Mouse (Mus musculus): Measurements from ENCODE around the gene Flot2. TPM values are rescaled to one million over a fixed set of nuclear protein-coding genes. Genes with fewer than 3 reads are reported as not detected.
A peak's percentile ranks its signal among the peaks of the same experiment; 100 is the strongest.

Gene Flot2
- polyA plus RNA-seq, 1 experiment = 36.6 TPM

- no peak for TF ChIP-seq POLR2A (IDR thresholded peaks at IDR 0.05; ENCODE audit: control insufficient read depth, low read depth, low read length)
- TF ChIP-seq CTCF (IDR thresholded peaks at IDR 0.05; ENCODE audit: control insufficient read depth, insufficient read depth, insufficient replicate concordance, low read depth, low read length) = no peak
- Histone ChIP-seq H3K27me3 (ENCODE audit: control insufficient read depth, insufficient read depth, low read length) (no peaks in the 10 kb centered on the region), H3K4me1 (ENCODE audit: control insufficient read depth, insufficient read depth, low read length) (no peaks in the 10 kb centered on the region; the same call in 1 of the 2 replicates), H3K36me3 (ENCODE audit: control insufficient read depth, insufficient read depth, low read length) (peaks cover 3% of the 10 kb centered on the region), H3K4me3 (ENCODE audit: control insufficient read depth, low read depth, low read length) (no peak overlapping the region), H3K27ac (ENCODE audit: control insufficient read depth, insufficient read depth, low read depth, low read length) (no peak overlapping the region)
Measured at GRCm38 (mm10) chr11:78074277-78074652, 36.5 kb downstream of the Flot2 start.

DNA sequence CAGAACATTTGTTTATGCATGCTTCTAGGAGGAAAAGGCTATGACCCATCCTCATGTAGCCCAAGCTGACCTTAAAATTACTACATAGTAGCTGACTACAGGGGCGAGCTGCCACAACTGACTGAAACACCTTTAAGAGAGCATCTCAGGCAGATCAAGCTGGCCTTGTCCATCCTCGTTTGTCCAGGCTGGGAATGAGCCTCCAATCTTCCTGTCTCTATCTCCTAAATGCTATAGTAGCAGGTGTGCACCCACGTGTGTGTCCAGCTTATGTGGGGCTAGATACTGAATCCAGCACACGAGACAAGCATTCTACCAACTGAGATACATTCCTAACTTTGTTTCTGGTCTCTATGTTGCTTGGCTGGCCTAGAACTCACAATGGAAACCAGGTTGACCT is 36.9 kb downstream of the Flot2 start:
- no peak overlapping the region for H3K4me3 ChIP-seq (ENCODE audit: control insufficient read depth, low read depth, low read length)
- H3K27me3 ChIP-seq (ENCODE audit: control insufficient read depth, insufficient read depth, low read length) = no peaks in the 10 kb centered on the region
- no peaks in the 10 kb centered on the region; the same call in 1 of the 2 replicates for H3K4me1 ChIP-seq (ENCODE audit: control insufficient read depth, insufficient read depth, low read length)
- peaks cover 3% of the 10 kb centered on the region for H3K36me3 ChIP-seq (ENCODE audit: control insufficient read depth, insufficient read depth, low read length)
- TF ChIP-seq CTCF (IDR thresholded peaks at IDR 0.05; ENCODE audit: control insufficient read depth, insufficient read depth, insufficient replicate concordance, low read depth, low read length) (no peak), POLR2A (IDR thresholded peaks at IDR 0.05; ENCODE audit: control insufficient read depth, low read depth, low read length) (no peak)
- no peak overlapping the region for H3K27ac ChIP-seq (ENCODE audit: control insufficient read depth, insufficient read depth, low read depth, low read length)

GRCm38 (mm10) chr11:78079961-78080921 is 42.5 kb downstream of the Flot2 start, which contains the start of gene Eral1:
TSS of gene Eral1 (minus strand) at chr11:78080383.
- H3K36me3 ChIP-seq (ENCODE audit: control insufficient read depth, insufficient read depth, low read length) = 0 out of 2 replicates have a peak, but pooled peaks cover 1% of the 10 kb centered on the region
- H3K4me3 ChIP-seq (ENCODE audit: control insufficient read depth, low read depth, low read length) = peak within 1 kb of the TSS; percentile 96
- no peaks in the 10 kb centered on the region for H3K27me3 ChIP-seq (ENCODE audit: control insufficient read depth, insufficient read depth, low read length)
- TF ChIP-seq POLR2A (IDR thresholded peaks at IDR 0.05; ENCODE audit: control insufficient read depth, low read depth, low read length) (peak; percentile 96), CTCF (IDR thresholded peaks at IDR 0.05; ENCODE audit: control insufficient read depth, insufficient read depth, insufficient replicate concordance, low read depth, low read length) (no peak)
- H3K27ac ChIP-seq (ENCODE audit: control insufficient read depth, insufficient read depth, low read depth, low read length) = peak within 1 kb of the TSS; percentile 84
- H3K4me1 ChIP-seq (ENCODE audit: control insufficient read depth, insufficient read depth, low read length) = peaks cover 4% of the 10 kb centered on the region; the same call in 1 of the 2 replicates

DNA sequence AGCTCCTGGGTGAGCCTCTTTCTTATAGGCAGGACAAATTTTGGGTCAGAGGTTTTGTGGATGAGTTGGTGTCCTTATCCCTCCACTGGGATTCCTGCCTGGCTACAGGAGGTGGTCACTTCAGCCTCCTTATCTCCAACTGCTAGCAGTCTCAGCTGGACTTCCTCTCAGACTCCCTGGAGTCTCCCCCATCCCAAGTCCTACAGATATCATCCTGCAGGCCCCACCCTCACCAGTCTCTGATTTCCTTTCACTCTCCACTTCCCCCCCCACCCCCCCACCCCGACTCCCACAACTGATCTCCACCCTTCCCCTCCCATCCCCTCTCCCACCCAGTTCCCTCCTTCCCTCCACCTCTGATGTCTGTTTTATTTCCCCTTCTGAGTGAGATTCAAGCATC is 45.9 kb downstream of the Flot2 start:
- Histone ChIP-seq H3K4me3 (ENCODE audit: control insufficient read depth, low read depth, low read length) (no peak overlapping the region), H3K36me3 (ENCODE audit: control insufficient read depth, insufficient read depth, low read length) (no peaks in the 10 kb centered on the region), H3K27me3 (ENCODE audit: control insufficient read depth, insufficient read depth, low read length) (no peaks in the 10 kb centered on the region), H3K4me1 (ENCODE audit: control insufficient read depth, insufficient read depth, low read length) (peaks cover 4% of the 10 kb centered on the region; the same call in 1 of the 2 replicates), H3K27ac (ENCODE audit: control insufficient read depth, insufficient read depth, low read depth, low read length) (no peak overlapping the region)
- no peak for TF ChIP-seq CTCF (IDR thresholded peaks at IDR 0.05; ENCODE audit: control insufficient read depth, insufficient read depth, insufficient replicate concordance, low read depth, low read length)
- no peak for TF ChIP-seq POLR2A (IDR thresholded peaks at IDR 0.05; ENCODE audit: control insufficient read depth, low read depth, low read length)

DNA sequence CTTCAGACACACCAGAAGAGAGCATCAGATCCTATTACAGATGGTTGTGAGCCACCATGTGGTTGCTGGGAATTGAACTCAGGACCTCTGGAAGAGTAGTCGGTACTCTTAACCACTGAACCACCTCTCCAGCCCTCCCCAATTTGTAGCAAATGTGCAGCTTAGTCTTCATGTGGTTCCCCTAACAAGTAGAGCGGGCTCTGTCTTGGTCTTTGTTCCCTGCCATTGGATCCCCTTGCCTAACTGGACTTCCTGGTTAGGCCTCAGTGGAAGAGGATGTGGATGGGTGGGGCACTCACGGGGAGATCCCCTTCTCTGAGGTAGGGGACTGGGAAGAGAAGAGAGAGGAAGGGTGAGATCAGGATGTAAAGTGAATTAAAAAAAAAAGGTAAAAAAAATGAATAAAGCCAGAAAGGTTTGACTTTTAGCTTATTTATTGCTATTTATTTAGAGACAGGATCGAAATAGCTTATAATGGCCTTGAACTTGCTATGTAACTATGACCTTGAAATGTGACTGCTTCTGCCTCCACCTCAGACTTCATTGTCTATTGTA is 49.3 kb downstream of the Flot2 start:
- H3K4me3 ChIP-seq (ENCODE audit: control insufficient read depth, low read depth, low read length) = no peak overlapping the region
- H3K27ac ChIP-seq (ENCODE audit: control insufficient read depth, insufficient read depth, low read depth, low read length) = no peak overlapping the region
- H3K27me3 ChIP-seq (ENCODE audit: control insufficient read depth, insufficient read depth, low read length) = no peaks in the 10 kb centered on the region
- TF ChIP-seq CTCF (IDR thresholded peaks at IDR 0.05; ENCODE audit: control insufficient read depth, insufficient read depth, insufficient replicate concordance, low read depth, low read length) (no peak), POLR2A (IDR thresholded peaks at IDR 0.05; ENCODE audit: control insufficient read depth, low read depth, low read length) (no peak)
- H3K36me3 ChIP-seq (ENCODE audit: control insufficient read depth, insufficient read depth, low read length) = no peaks in the 10 kb centered on the region
- no peaks in the 10 kb centered on the region for H3K4me1 ChIP-seq (ENCODE audit: control insufficient read depth, insufficient read depth, low read length)

DNA sequence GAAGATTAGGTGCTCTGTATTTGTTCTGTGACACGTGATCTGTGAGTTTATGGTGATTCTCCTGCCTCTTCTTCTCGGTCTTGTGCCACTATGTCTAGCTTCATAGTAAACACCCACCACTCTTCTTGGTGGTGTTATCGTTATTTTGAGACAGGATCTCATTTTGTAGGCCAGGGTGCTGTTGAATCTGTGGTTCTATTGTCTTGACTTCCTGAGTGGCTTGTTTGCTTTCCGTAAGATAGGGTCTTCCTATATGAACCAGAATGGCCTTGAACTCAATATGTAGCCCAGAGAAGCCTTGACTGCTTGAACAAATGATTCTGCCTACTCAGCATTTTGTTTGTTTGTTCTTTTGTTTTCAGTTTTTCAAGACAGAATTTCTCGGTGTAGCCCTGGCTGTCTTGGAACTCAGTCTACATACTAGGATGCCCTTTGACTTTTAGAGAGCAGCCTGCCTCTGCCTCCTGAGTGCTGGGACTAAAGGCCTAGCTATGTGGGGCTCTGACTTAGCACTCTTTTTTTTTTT is 50.1 kb downstream of the Flot2 start:
- Histone ChIP-seq H3K36me3 (ENCODE audit: control insufficient read depth, insufficient read depth, low read length) (no peaks in the 10 kb centered on the region), H3K27ac (ENCODE audit: control insufficient read depth, insufficient read depth, low read depth, low read length) (no peak overlapping the region), H3K4me1 (ENCODE audit: control insufficient read depth, insufficient read depth, low read length) (no peaks in the 10 kb centered on the region), H3K4me3 (ENCODE audit: control insufficient read depth, low read depth, low read length) (no peak overlapping the region), H3K27me3 (ENCODE audit: control insufficient read depth, insufficient read depth, low read length) (no peaks in the 10 kb centered on the region)
- no peak for TF ChIP-seq POLR2A (IDR thresholded peaks at IDR 0.05; ENCODE audit: control insufficient read depth, low read depth, low read length)
- TF ChIP-seq CTCF (IDR thresholded peaks at IDR 0.05; ENCODE audit: control insufficient read depth, insufficient read depth, insufficient replicate concordance, low read depth, low read length) = no peak

GRCm38 (mm10) chr11:78094137-78094503 is 56.4 kb downstream of the Flot2 start:
- Histone ChIP-seq H3K36me3 (ENCODE audit: control insufficient read depth, insufficient read depth, low read length) (no peaks in the 10 kb centered on the region), H3K4me1 (ENCODE audit: control insufficient read depth, insufficient read depth, low read length) (peaks cover 3% of the 10 kb centered on the region), H3K4me3 (ENCODE audit: control insufficient read depth, low read depth, low read length) (peak overlapping the region; percentile 88), H3K27ac (ENCODE audit: control insufficient read depth, insufficient read depth, low read depth, low read length) (no peak overlapping the region), H3K27me3 (ENCODE audit: control insufficient read depth, insufficient read depth, low read length) (no peaks in the 10 kb centered on the region)
- TF ChIP-seq CTCF (IDR thresholded peaks at IDR 0.05; ENCODE audit: control insufficient read depth, insufficient read depth, insufficient replicate concordance, low read depth, low read length) (no peak), POLR2A (IDR thresholded peaks at IDR 0.05; ENCODE audit: control insufficient read depth, low read depth, low read length) (no peak)

Data from testis, adult 2 months (tissue).